Mouse (Mus musculus) embryonic facial prominence, embryonic 11.5 days (tissue): Measurements from ENCODE around the gene Pdyn. TPM values are rescaled to one million over a fixed set of nuclear protein-coding genes. Genes with fewer than 3 reads are reported as not detected.

Experiments used
- ATAC-seq: fragments of 200-750 bp; cut with Nextera tagmentation; replicated peaks from 2 replicates; pipeline ENCODE4 v1.8.0; 2017; ENCODE audit warnings: low read depth; ENCODE audit not compliant: insufficient number of reproducible peaks, low FRiP score, low TSS enrichment
- DNase-seq: peaks from one replicate; pipeline ENCODE4 v3.0.0-alpha.2; 2015; ENCODE audit warnings: low spot score
- H3K27ac ChIP-seq: fragments of 300-500 bp; sonication (generic); replicated peaks from 2 replicates; pipeline ENCODE4 v1.5.1; 2014; ENCODE audit warnings: mild to moderate bottlenecking, low read depth, low read length, control low read depth
- H3K27me3 ChIP-seq: fragments of 300-500 bp; sonication (generic); 2 replicates; pipeline ENCODE4 v1.6.1; 2014; ENCODE audit warnings: mild to moderate bottlenecking, low read length, moderate library complexity, mixed read lengths; ENCODE audit not compliant: control insufficient read depth, insufficient read depth
- H3K36me3 ChIP-seq: fragments of 300-500 bp; sonication (generic); replicated peaks from 2 replicates; pipeline ENCODE4 v1.6.1; 2014; ENCODE audit warnings: low read depth, mild to moderate bottlenecking, low read length, moderate library complexity, mixed read lengths; ENCODE audit not compliant: control insufficient read depth, insufficient read depth
- H3K4me1 ChIP-seq: fragments of 300-500 bp; sonication (generic); 2 replicates; pipeline ENCODE4 v1.6.1; 2014; ENCODE audit warnings: low read length, mixed read lengths; ENCODE audit not compliant: control insufficient read depth, insufficient read depth
- H3K4me2 ChIP-seq: fragments of 300-500 bp; sonication (generic); 2 replicates; pipeline ENCODE4 v1.6.1; 2014; ENCODE audit warnings: low read depth, mild to moderate bottlenecking, control low read depth, low read length, moderate library complexity
- H3K4me3 ChIP-seq: fragments of 300-500 bp; sonication (generic); 2 replicates; pipeline ENCODE4 v1.5.1; 2014; ENCODE audit warnings: low read depth, low read length, control low read depth
- H3K9ac ChIP-seq: fragments of 300-500 bp; sonication (generic); replicated peaks from 2 replicates; pipeline ENCODE4 v1.6.1; 2014; ENCODE audit warnings: mild to moderate bottlenecking, control low read depth, low read length
- H3K9me3 ChIP-seq: fragments of 300-500 bp; sonication (generic); replicated peaks from 2 replicates; pipeline ENCODE4 v1.6.1; 2016; ENCODE audit warnings: mild to moderate bottlenecking, low read length, inconsistent platforms, mixed read lengths; ENCODE audit not compliant: control insufficient read depth
- WGBS: fragments of 180-500 bp; shearing (Covaris S2); extraction: QIAGEN DNeasy Blood & Tissue Kit; methylation state at CpG from one replicate; pipeline ENCODE4 v1.1.7; 2014; 5-methylcytosine and 5-hydroxymethylcytosine counted together
- polyA plus RNA-seq: library from polyadenylated mRNA; unstranded; fragments of >200 nt; fragmentation: Nextera tagmentation; extraction: Ambion mirVana; gene quantifications from 2 replicates; pipeline ENCODE4 v1.2.1, GENCODE M21; 2014

Pdyn gene
- polyA plus RNA-seq, 1 experiment from 2014 or later, result 0.67 TPM

- Histone ChIP-seq H3K27ac (no peak overlapping the region), H3K9me3 (no peaks in the 10 kb centered on the region), H3K9ac (no peak overlapping the region), H3K4me3 (no peak overlapping the region), H3K4me2 (no peak overlapping the region), H3K4me1 (no peaks in the 10 kb centered on the region), H3K36me3 (no peaks in the 10 kb centered on the region), H3K27me3 (no peaks in the 10 kb centered on the region)
- DNase-seq, result no peak
- WGBS, result 92% methylated on average over 2 of the region's 2 CpGs
- no peak for ATAC-seq
Observed at GRCm38 (mm10) chr2:129653632-129654031, 46.0 kb downstream of the Pdyn start.

GRCm38 (mm10) chr2:129652616-129653015 is 47.0 kb downstream of the Pdyn start:
- Histone ChIP-seq H3K4me1 (no peaks in the 10 kb centered on the region), H3K9me3 (no peaks in the 10 kb centered on the region), H3K27me3 (no peaks in the 10 kb centered on the region), H3K9ac (no peak overlapping the region), H3K27ac (no peak overlapping the region), H3K36me3 (no peaks in the 10 kb centered on the region), H3K4me3 (no peak overlapping the region), H3K4me2 (no peak overlapping the region)
- no peak for DNase-seq
- no peak; the same call in 1 of the 2 replicates for ATAC-seq
- 70% methylated on average over 4 of the region's 4 CpGs for whole genome bisulfite sequencing

Other genes starting within 250 kb of the Pdyn start
- gene F830045P16Rik, start 163.2 kb downstream of the Pdyn start, polyA plus RNA-seq, result not detected in 2 replicates
- 20.9 and 21.2 TPM in 2 replicates for gene Sirpa, start 107.0 kb downstream of the Pdyn start, polyA plus RNA-seq
- gene Stk35, start 100.7 kb upstream of the Pdyn start, polyA plus RNA-seq, result 16.7 and 19.7 TPM in 2 replicates